Mouse (Mus musculus): ENCODE results near the gene Ltbp2. TPM values are rescaled to one million over a fixed set of nuclear protein-coding genes. Genes with fewer than 3 reads are reported as not detected.

Ltbp2 gene
- total RNA-seq, 2 experiments from 2014 or later: under 0.01 TPM; not detected in 1

- ATAC-seq (ENCODE audit: poor library complexity, severe bottlenecking): no peak
These were observed 6.5 kb upstream of the Ltbp2 start for GRCm38 (mm10) chr12:84882796-84883195.

GRCm38 (mm10) chr12:84880091-84880490 lies 3.8 kb upstream of the Ltbp2 start:
- no peak for ATAC-seq (ENCODE audit: poor library complexity, severe bottlenecking)

- ATAC-seq (ENCODE audit: poor library complexity, severe bottlenecking): no peak
These were observed 411 bp downstream of the Ltbp2 start for GRCm38 (mm10) chr12:84875761-84876480.

GRCm38 (mm10) chr12:84873434-84873833 lies 2.9 kb downstream of the Ltbp2 start:
- ATAC-seq (ENCODE audit: poor library complexity, severe bottlenecking): no peak

- no peak for ATAC-seq (ENCODE audit: poor library complexity, severe bottlenecking)
These were observed 4.0 kb downstream of the Ltbp2 start for GRCm38 (mm10) chr12:84872310-84872709.

GRCm38 (mm10) chr12:84865431-84865830 lies 10.9 kb downstream of the Ltbp2 start:
- no peak for ATAC-seq (ENCODE audit: poor library complexity, severe bottlenecking)

GRCm38 (mm10) chr12:84864801-84865200 lies 11.5 kb downstream of the Ltbp2 start:
- no peak for ATAC-seq (ENCODE audit: poor library complexity, severe bottlenecking)

GRCm38 (mm10) chr12:84863196-84863595 lies 13.1 kb downstream of the Ltbp2 start:
- ATAC-seq (ENCODE audit: poor library complexity, severe bottlenecking): no peak

- no peak for ATAC-seq (ENCODE audit: poor library complexity, severe bottlenecking)
These were observed 14.0 kb downstream of the Ltbp2 start for GRCm38 (mm10) chr12:84862136-84862910.

- ATAC-seq (ENCODE audit: poor library complexity, severe bottlenecking): no peak
These were observed 17.9 kb downstream of the Ltbp2 start for GRCm38 (mm10) chr12:84858149-84859113.

GRCm38 (mm10) chr12:84857706-84858105 lies 18.6 kb downstream of the Ltbp2 start:
- no peak for ATAC-seq (ENCODE audit: poor library complexity, severe bottlenecking)

- no peak for ATAC-seq (ENCODE audit: poor library complexity, severe bottlenecking)
These were observed 19.8 kb downstream of the Ltbp2 start for GRCm38 (mm10) chr12:84856532-84856931.

GRCm38 (mm10) chr12:84855084-84855625 lies 21.2 kb downstream of the Ltbp2 start:
- ATAC-seq (ENCODE audit: poor library complexity, severe bottlenecking): peak; percentile 62

- peak; percentile 43 for ATAC-seq (ENCODE audit: poor library complexity, severe bottlenecking)
These were observed 21.8 kb downstream of the Ltbp2 start for GRCm38 (mm10) chr12:84854392-84855033.

GRCm38 (mm10) chr12:84851403-84852040 lies 24.8 kb downstream of the Ltbp2 start:
- no peak for ATAC-seq (ENCODE audit: poor library complexity, severe bottlenecking)

- no peak for ATAC-seq (ENCODE audit: poor library complexity, severe bottlenecking)
These were observed 28.4 kb downstream of the Ltbp2 start for GRCm38 (mm10) chr12:84847882-84848281.

GRCm38 (mm10) chr12:84847480-84847879 lies 28.9 kb downstream of the Ltbp2 start:
- no peak for ATAC-seq (ENCODE audit: poor library complexity, severe bottlenecking)

- ATAC-seq (ENCODE audit: poor library complexity, severe bottlenecking): peak; percentile 75
These were observed 29.7 kb downstream of the Ltbp2 start for GRCm38 (mm10) chr12:84846594-84847014.

GRCm38 (mm10) chr12:84842706-84843105 lies 33.6 kb downstream of the Ltbp2 start:
- ATAC-seq (ENCODE audit: poor library complexity, severe bottlenecking): no peak

Data from megakaryocyte, adult 5-6 weeks (primary cell).